Mouse (Mus musculus) limb, embryonic 12.5 days (tissue): ENCODE data around the gene Hist1h2bq. TPM values are rescaled to one million over a fixed set of nuclear protein-coding genes. Genes with fewer than 3 reads are reported as not detected.
A peak's percentile ranks its signal among the peaks of the same experiment; 100 is the strongest.
"Not testable (repeated sequence)": the region's sequence is repeated elsewhere in the genome, so short reads cannot be mapped to it uniquely, and the experiment has no call there.

Experiments
- ATAC-seq: fragments of 200-750 bp; cut with Nextera tagmentation; 2 replicates; pipeline ENCODE4 v1.8.0; 2017; ENCODE audit warnings: low read depth, moderate TSS enrichment; ENCODE audit not compliant: insufficient number of reproducible peaks, insufficient read depth, low FRiP score, low TSS enrichment
- H3K27ac ChIP-seq: fragments of 300-500 bp; sonication (generic); 2 replicates; pipeline ENCODE4 v1.5.1; 2016; ENCODE audit warnings: mild to moderate bottlenecking, moderate library complexity
- H3K27me3 ChIP-seq: fragments of 300-500 bp; sonication (generic); 2 replicates; pipeline ENCODE4 v1.6.1; 2016; ENCODE audit warnings: mild to moderate bottlenecking, moderate library complexity
- H3K36me3 ChIP-seq: fragments of 300-500 bp; sonication (generic); 2 replicates; pipeline ENCODE4 v1.6.1; 2016; ENCODE audit warnings: mild to moderate bottlenecking, moderate library complexity
- H3K4me1 ChIP-seq: fragments of 300-500 bp; sonication (generic); replicated peaks from 2 replicates; pipeline ENCODE4 v1.6.1; 2016
- H3K4me2 ChIP-seq: fragments of 300-500 bp; sonication (generic); 2 replicates; pipeline ENCODE4 v1.6.1; 2016; ENCODE audit warnings: mild to moderate bottlenecking, moderate library complexity
- H3K4me3 ChIP-seq: fragments of 300-500 bp; sonication (generic); replicated peaks from 2 replicates; pipeline ENCODE4 v1.5.1; 2016; ENCODE audit warnings: mild to moderate bottlenecking
- H3K9ac ChIP-seq: fragments of 300-500 bp; sonication (generic); replicated peaks from 2 replicates; pipeline ENCODE4 v1.6.1; 2016; ENCODE audit warnings: mild to moderate bottlenecking, moderate library complexity
- H3K9me3 ChIP-seq: fragments of 300-500 bp; sonication (generic); 2 replicates; pipeline ENCODE4 v1.6.1; 2016; ENCODE audit warnings: mild to moderate bottlenecking, moderate library complexity
- WGBS: fragments of 180-500 bp; shearing (Covaris S2); methylation state at CpG from one replicate; pipeline ENCODE4 v1.1.7; 2016; 5-methylcytosine and 5-hydroxymethylcytosine counted together
- polyA plus RNA-seq: library from polyadenylated mRNA; unstranded; fragments of >200 nt; fragmentation: Nextera tagmentation; extraction: Ambion mirVana; gene quantifications from 2 replicates; pipeline ENCODE4 v1.2.1, GENCODE M21; 2016

Hist1h2bq gene
- polyA plus RNA-seq, 1 experiment from 2014 or later, result 45.0 TPM

DNA sequence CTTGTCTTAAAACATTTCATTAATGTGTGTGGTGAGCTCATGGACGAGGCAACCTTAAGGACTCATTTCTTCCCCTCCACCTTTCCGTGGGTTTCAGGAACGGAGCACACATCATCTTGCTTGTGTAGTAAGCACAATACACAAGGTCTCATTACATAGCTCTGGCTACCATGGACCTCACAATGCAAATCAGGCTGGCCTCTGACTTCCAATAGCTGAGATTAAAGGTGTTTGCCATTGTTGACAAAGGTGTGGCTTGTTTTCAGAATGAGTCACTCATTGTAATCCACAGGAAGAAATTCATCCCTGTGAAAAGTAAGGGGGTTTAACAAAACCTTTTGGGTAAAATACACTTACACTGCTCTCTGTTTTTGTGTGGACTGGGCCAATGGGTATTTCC lies 18.5 kb upstream of the Hist1h2bq start:
- 76% methylated on average over 3 of the region's 3 CpGs for WGBS
- H3K4me2 ChIP-seq, result no peak overlapping the region
- H3K27me3 ChIP-seq, result no peaks in the 10 kb centered on the region
- H3K27ac ChIP-seq, result no peak overlapping the region
- H3K9ac ChIP-seq, result no peak overlapping the region
- H3K4me3 ChIP-seq, result no peak overlapping the region
- no peaks in the 10 kb centered on the region for H3K4me1 ChIP-seq
- peaks cover 3% of the 10 kb centered on the region; the same call in 1 of the 2 replicates for H3K36me3 ChIP-seq
- ATAC-seq, result no peak
- H3K9me3 ChIP-seq, result no peaks in the 10 kb centered on the region

- not testable (repeated sequence) for ATAC-seq, H3K9me3 ChIP-seq, H3K4me3 ChIP-seq, H3K4me1 ChIP-seq, H3K36me3 ChIP-seq, H3K9ac ChIP-seq, H3K4me2 ChIP-seq, H3K27ac ChIP-seq, H3K27me3 ChIP-seq
- 72% methylated on average over 7 of the region's 16 CpGs for WGBS
Observed at GRCm38 (mm10) chr13:21820082-21820890, 10.3 kb upstream of the Hist1h2bq start.

GRCm38 (mm10) chr13:21812092-21812491 lies 2.1 kb upstream of the Hist1h2bq start:
- not testable (repeated sequence) for H3K27me3 ChIP-seq, H3K4me1 ChIP-seq, H3K9ac ChIP-seq, H3K9me3 ChIP-seq, H3K36me3 ChIP-seq
- Histone ChIP-seq H3K4me3 (peak overlapping the region; percentile 29), H3K27ac (peak overlapping the region; percentile 70), H3K4me2 (peak overlapping the region; percentile 46)
- WGBS, result 0% methylated on average over 12 of the region's 14 CpGs
- ATAC-seq, result peak; percentile 61; the same call in 1 of the 2 replicates

- Histone ChIP-seq H3K4me2 (peak within 1 kb of the TSS; percentile 46), H3K4me3 (peak within 1 kb of the TSS; percentile 29), H3K27ac (peak within 1 kb of the TSS; percentile 70)
- ATAC-seq, result 0 out of 2 replicates have a peak, but pooled peaks have one; percentile 17
- H3K4me1 ChIP-seq, H3K36me3 ChIP-seq, H3K9ac ChIP-seq, H3K9me3 ChIP-seq, H3K27me3 ChIP-seq: not testable (repeated sequence)
- no CpG with 5 or more reads among the region's 24 CpGs for WGBS
Observed at GRCm38 (mm10) chr13:21811539-21811938, 1.5 kb upstream of the Hist1h2bq start, which contains the start of gene Hist1h4m. Gene Hist1h4m, plus strand, starts transcription at chr13:21811746.

DNA sequence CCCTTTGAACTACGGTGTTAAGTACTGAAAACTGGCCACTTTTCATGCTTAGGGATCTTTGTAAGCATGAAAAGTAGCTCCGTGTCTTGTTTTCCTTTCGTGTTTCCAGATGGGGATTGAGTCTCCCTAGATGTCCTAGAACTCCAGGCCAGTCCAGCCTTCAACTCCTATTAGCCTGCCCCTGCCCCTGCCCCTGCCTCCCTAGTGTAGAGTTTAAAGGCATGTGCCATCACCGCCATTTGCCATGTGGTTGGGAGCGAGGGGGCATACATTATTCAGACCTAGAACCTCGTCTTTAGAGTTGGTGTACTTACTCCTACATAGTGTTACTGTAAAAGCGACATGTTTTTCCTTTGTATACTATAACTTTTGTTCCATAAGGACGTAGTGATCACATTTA lies 1.1 kb upstream of the Hist1h2bq start:
- not testable (repeated sequence) for H3K4me1 ChIP-seq, H3K4me3 ChIP-seq, H3K9ac ChIP-seq, H3K27me3 ChIP-seq, H3K36me3 ChIP-seq, H3K9me3 ChIP-seq, H3K27ac ChIP-seq, H3K4me2 ChIP-seq
- peak; percentile 24; the same call in 1 of the 2 replicates for ATAC-seq
- no CpG with 5 or more reads among the region's 8 CpGs for WGBS

GRCm38 (mm10) chr13:21803058-21803457 lies 6.9 kb downstream of the Hist1h2bq start:
- H3K9me3 ChIP-seq, H3K27ac ChIP-seq, H3K9ac ChIP-seq, H3K27me3 ChIP-seq, H3K4me2 ChIP-seq, H3K4me1 ChIP-seq, H3K4me3 ChIP-seq, H3K36me3 ChIP-seq: not testable (repeated sequence)
- WGBS, result no CpG with 5 or more reads among the region's 4 CpGs
- peak; percentile 75 for ATAC-seq

- not testable (repeated sequence) for H3K36me3 ChIP-seq, H3K9me3 ChIP-seq, H3K27ac ChIP-seq, H3K9ac ChIP-seq, H3K4me1 ChIP-seq, H3K4me2 ChIP-seq, ATAC-seq, H3K4me3 ChIP-seq, H3K27me3 ChIP-seq
Observed at GRCm38 (mm10) chr13:21797163-21797562, 12.8 kb downstream of the Hist1h2bq start.

DNA sequence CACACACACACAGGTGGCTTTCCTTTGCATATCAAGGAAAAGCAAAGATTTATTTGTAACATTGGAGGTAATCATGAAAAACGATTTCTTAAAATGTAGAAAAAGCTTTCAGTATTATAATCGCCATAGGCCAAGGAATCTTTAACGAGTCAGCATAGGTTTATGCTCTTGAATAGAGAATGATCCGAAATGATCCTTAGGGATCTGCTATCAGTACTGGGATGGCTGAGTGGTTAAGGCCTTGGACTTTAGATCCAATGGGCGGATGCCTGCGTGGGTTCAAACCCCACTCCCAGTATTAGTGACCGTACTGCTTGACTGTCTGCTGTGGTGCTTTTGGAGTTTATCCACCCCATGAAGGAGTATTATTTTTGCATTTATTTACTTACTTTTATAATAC lies 14.4 kb downstream of the Hist1h2bq start:
- H3K4me1 ChIP-seq, result 0 out of 2 replicates have a peak, but pooled peaks cover 4% of the 10 kb centered on the region
- no peaks in the 10 kb centered on the region for H3K36me3 ChIP-seq
- no peaks in the 10 kb centered on the region for H3K9me3 ChIP-seq
- H3K27ac ChIP-seq, result no peak overlapping the region
- no peak overlapping the region for H3K4me3 ChIP-seq
- no peak overlapping the region for H3K4me2 ChIP-seq
- WGBS, result 94% methylated on average over 7 of the region's 7 CpGs
- H3K9ac ChIP-seq, result no peak overlapping the region
- ATAC-seq, result no peak
- no peaks in the 10 kb centered on the region for H3K27me3 ChIP-seq

GRCm38 (mm10) chr13:21790601-21791283 lies 19.3 kb downstream of the Hist1h2bq start:
- WGBS, result 12% methylated on average over 18 of the region's 18 CpGs
- no peak overlapping the region for H3K9ac ChIP-seq
- H3K27ac ChIP-seq, result peak overlapping the region; percentile 46
- H3K4me2 ChIP-seq, result peak overlapping the region; percentile 46
- H3K4me3 ChIP-seq, result 0 out of 2 replicates have a peak overlapping the region, but pooled peaks have one; percentile 12
- ATAC-seq, result no peak
- peaks cover 19% of the 10 kb centered on the region for H3K4me1 ChIP-seq
- no peaks in the 10 kb centered on the region for H3K9me3 ChIP-seq
- no peaks in the 10 kb centered on the region for H3K27me3 ChIP-seq
- H3K36me3 ChIP-seq, result no peaks in the 10 kb centered on the region

GRCm38 (mm10) chr13:21789925-21790324 lies 20.1 kb downstream of the Hist1h2bq start:
- H3K27ac ChIP-seq, result 0 out of 2 replicates have a peak overlapping the region, but pooled peaks have one; percentile 7
- WGBS, result 57% methylated on average over 6 of the region's 6 CpGs
- ATAC-seq, result no peak

DNA sequence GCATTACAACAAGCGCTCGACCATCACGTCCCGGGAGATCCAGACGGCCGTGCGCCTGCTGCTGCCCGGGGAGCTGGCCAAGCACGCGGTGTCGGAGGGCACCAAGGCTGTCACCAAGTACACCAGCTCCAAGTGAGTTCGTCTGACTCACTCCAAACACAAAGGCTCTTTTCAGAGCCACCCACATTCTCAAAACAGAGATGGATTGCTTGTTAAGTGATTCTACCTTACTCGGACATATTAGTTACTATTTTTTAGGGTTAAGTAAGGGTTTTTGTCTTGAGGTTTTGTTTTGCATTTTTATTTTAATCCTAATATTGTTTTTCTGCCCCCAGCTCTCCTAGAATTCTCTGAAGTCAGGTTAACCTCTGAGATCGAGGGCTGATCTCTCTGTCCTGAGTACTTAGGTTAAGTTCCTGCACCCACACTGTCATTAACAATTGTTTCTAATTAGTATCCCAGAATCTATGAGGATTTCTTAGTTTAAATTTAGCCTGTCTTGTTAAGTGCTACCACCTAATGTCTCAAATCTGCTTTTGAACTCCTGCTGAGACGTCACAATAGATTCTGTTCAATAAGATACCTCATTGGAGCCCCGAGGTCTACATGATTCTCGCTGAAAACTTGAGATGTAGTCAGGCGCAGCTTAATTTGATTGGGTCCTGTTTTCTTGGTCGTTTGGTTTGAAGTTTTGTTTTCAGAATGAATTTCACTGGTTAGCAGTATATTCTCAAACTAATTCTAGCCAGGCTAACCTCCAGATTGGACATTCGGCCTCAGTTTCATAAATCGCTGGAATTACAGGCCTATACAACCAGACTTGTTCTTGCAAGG lies 22.0 kb downstream of the Hist1h2bq start:
- ATAC-seq, result no peak
- WGBS, result 15% methylated on average over 17 of the region's 21 CpGs
- H3K4me1 ChIP-seq, result peaks cover 32% of the 10 kb centered on the region

More at GRCm38 (mm10) chr13:21789925-21790324, 20.1 kb downstream of the Hist1h2bq start:
- Histone ChIP-seq H3K4me1 (peaks cover 23% of the 10 kb centered on the region), H3K36me3 (no peaks in the 10 kb centered on the region), H3K9me3 (no peaks in the 10 kb centered on the region), H3K4me3 (no peak overlapping the region), H3K4me2 (no peak overlapping the region), H3K27me3 (no peaks in the 10 kb centered on the region), H3K9ac (no peak overlapping the region)

More for the DNA sequence above, 22.0 kb downstream of the Hist1h2bq start:
- peak overlapping the region; percentile 90 for H3K27ac ChIP-seq
- H3K9ac ChIP-seq, result peak overlapping the region; percentile 5
- H3K4me2 ChIP-seq, result peak overlapping the region; percentile 51
- H3K9me3 ChIP-seq, result no peaks in the 10 kb centered on the region
- no peaks in the 10 kb centered on the region for H3K36me3 ChIP-seq
- H3K4me3 ChIP-seq, result peak overlapping the region; percentile 35
- no peaks in the 10 kb centered on the region for H3K27me3 ChIP-seq
